Mouse (Mus musculus) lung, postnatal 25 days (tissue): ENCODE data around the gene Hoxc4.

Experiments
- DNase-seq: peaks from one replicate; pipeline ENCODE4 v3.0.0; 2022; ENCODE audit warnings: low spot score

Hoxc4 gene

GRCm38 (mm10) chr15:103038701-103039480 lies 20.2 kb downstream of the Hoxc4 start:
- DNase-seq, result no peak

GRCm38 (mm10) chr15:103039609-103040008 lies 20.9 kb downstream of the Hoxc4 start:
- no peak for DNase-seq

GRCm38 (mm10) chr15:103040601-103041000 lies 21.9 kb downstream of the Hoxc4 start:
- no peak for DNase-seq

- DNase-seq, result no peak
These were observed 22.9 kb downstream of the Hoxc4 start for GRCm38 (mm10) chr15:103041613-103042012.

GRCm38 (mm10) chr15:103042209-103042608 lies 23.5 kb downstream of the Hoxc4 start:
- DNase-seq, result no peak

GRCm38 (mm10) chr15:103051670-103052069 lies 32.9 kb downstream of the Hoxc4 start:
- no peak for DNase-seq

- DNase-seq, result no peak
These were observed 34.5 kb downstream of the Hoxc4 start for GRCm38 (mm10) chr15:103053210-103053609.

GRCm38 (mm10) chr15:103056396-103056795 lies 37.7 kb downstream of the Hoxc4 start:
- no peak for DNase-seq

- DNase-seq, result no peak
These were observed 40.0 kb downstream of the Hoxc4 start for GRCm38 (mm10) chr15:103058715-103059114.

- DNase-seq, result no peak
These were observed 40.8 kb downstream of the Hoxc4 start for GRCm38 (mm10) chr15:103059393-103059992.

- no peak for DNase-seq
These were observed 41.2 kb downstream of the Hoxc4 start for GRCm38 (mm10) chr15:103060021-103060340.

GRCm38 (mm10) chr15:103060341-103061130 lies 41.8 kb downstream of the Hoxc4 start:
- DNase-seq, result no peak

GRCm38 (mm10) chr15:103061131-103061825 lies 42.5 kb downstream of the Hoxc4 start:
- DNase-seq, result no peak

GRCm38 (mm10) chr15:103061988-103062387 lies 43.3 kb downstream of the Hoxc4 start:
- no peak for DNase-seq

GRCm38 (mm10) chr15:103065642-103066041 lies 46.9 kb downstream of the Hoxc4 start:
- no peak for DNase-seq

GRCm38 (mm10) chr15:103067701-103068100 lies 49.0 kb downstream of the Hoxc4 start:
- DNase-seq, result no peak

GRCm38 (mm10) chr15:103069173-103069572 lies 50.4 kb downstream of the Hoxc4 start:
- DNase-seq, result no peak

- no peak for DNase-seq
These were observed 52.5 kb downstream of the Hoxc4 start for GRCm38 (mm10) chr15:103071266-103071665.

GRCm38 (mm10) chr15:103074663-103075415 lies 56.1 kb downstream of the Hoxc4 start:
- no peak for DNase-seq

GRCm38 (mm10) chr15:103077673-103078072 lies 58.9 kb downstream of the Hoxc4 start:
- no peak for DNase-seq

GRCm38 (mm10) chr15:103082622-103083021 lies 63.9 kb downstream of the Hoxc4 start:
- no peak for DNase-seq

GRCm38 (mm10) chr15:103083598-103083997 lies 64.9 kb downstream of the Hoxc4 start:
- no peak for DNase-seq
